ENCODE assay signal across 11 mouse cellular contexts in genomic region chr12:87418921-87419320, GRCm38 (mm10). TPM values are rescaled to one million over a fixed set of nuclear protein-coding genes. Genes with fewer than 3 reads are reported as not detected.
DNase-seq lines count a peak whose midpoint lies in the region; ATAC-seq and TF ChIP-seq lines count a peak whose summit lies in the region.
"Had no signal": no experiment of that assay in that cellular context is flagged by ENCODE, and none has a peak within 500 bp of the region (broad histone marks: within the 10 kb centered on the region; RNA-seq: fewer than 3 reads in every experiment).

No protein-coding gene starts in this region.

- no peaks in the 10 kb centered on the region for H3K9me3 ChIP-seq in hindbrain, embryonic 11.5 days (ENCODE audit: control insufficient read depth, low read length)
- no peaks in the 10 kb centered on the region for H3K9me3 ChIP-seq in heart, embryonic 11.5 days (replicated peaks; ENCODE audit: control insufficient read depth, low read length)
- no peaks in the 10 kb centered on the region for H3K9me3 ChIP-seq in liver, embryonic 11.5 days (ENCODE audit: control insufficient read depth, low read length)
- H3K9me3 ChIP-seq: limb, embryonic 13.5 days had no signal

- H3K4me3 ChIP-seq in hindbrain, embryonic 11.5 days (ENCODE audit: low read depth, low read length) = no peak overlapping the region
- H3K4me3 ChIP-seq in heart, embryonic 11.5 days (ENCODE audit: low read depth, low read length) = no peak overlapping the region
- no peak overlapping the region for H3K4me3 ChIP-seq in liver, embryonic 11.5 days (ENCODE audit: low read depth, low read length)
- H3K4me3 ChIP-seq: limb, embryonic 13.5 days had no signal

- DNase-seq in frontal cortex, postnatal 25 days (ENCODE audit: low spot score in 2 of 2) = no peak
- DNase-seq in brain, embryonic 14.5 days (ENCODE audit: low read depth) = peak; percentile 93
- DNase-seq in hindbrain, embryonic 11.5 days (ENCODE audit: low spot score) = peak; percentile 56
- DNase-seq in neural tube, embryonic 10.5 days (ENCODE audit: extremely low spot score, low spot score) = peak; percentile 28
- DNase-seq in layer of hippocampus, adult 9-11 months = no peak
- no peak for DNase-seq in liver, embryonic 11.5 days (ENCODE audit: low spot score)
- DNase-seq: B cell, adult 2 months; lung, postnatal 10 days had no signal

- no peak overlapping the region for H3K4me2 ChIP-seq in hindbrain, embryonic 11.5 days (replicated peaks; ENCODE audit: low read depth, low read length)
- no peak overlapping the region for H3K4me2 ChIP-seq in heart, embryonic 11.5 days
- H3K4me2 ChIP-seq in liver, embryonic 11.5 days = no peak overlapping the region
- H3K4me2 ChIP-seq: limb, embryonic 13.5 days had no signal

- WGBS in hindbrain, embryonic 11.5 days = 58% methylated on average over 5 of the region's 5 CpGs
- 80% methylated on average over 5 of the region's 5 CpGs for WGBS in heart, embryonic 11.5 days (ENCODE audit: insufficient replicate concordance)
- WGBS in liver, embryonic 11.5 days = 77% methylated on average over 5 of the region's 5 CpGs

- no peak for TF ChIP-seq CTCF in brain, embryonic 14.5 days (IDR thresholded peaks at IDR 0.05; ENCODE audit: borderline replicate concordance, extremely low read depth, insufficient read depth, insufficient read length)

- no peaks in the 10 kb centered on the region for H3K4me1 ChIP-seq in hindbrain, embryonic 11.5 days (replicated peaks; ENCODE audit: control insufficient read depth, insufficient read depth, low read length)
- H3K4me1 ChIP-seq in heart, embryonic 11.5 days (ENCODE audit: control insufficient read depth, insufficient read depth, low read length) = 0 out of 2 replicates have a peak, but pooled peaks cover 2% of the 10 kb centered on the region
- H3K4me1 ChIP-seq in liver, embryonic 11.5 days (replicated peaks; ENCODE audit: control insufficient read depth, insufficient read depth, low read length) = peaks cover 8% of the 10 kb centered on the region
- H3K4me1 ChIP-seq: limb, embryonic 13.5 days had no signal

- no peak for TF ChIP-seq POLR2A in brain, embryonic 14.5 days (IDR thresholded peaks at IDR 0.05; ENCODE audit: borderline replicate concordance, extremely low read depth, insufficient read depth, insufficient read length, poor library complexity, severe bottlenecking)

- no peak overlapping the region for H3K9ac ChIP-seq in hindbrain, embryonic 11.5 days (ENCODE audit: low read depth, low read length)
- no peak overlapping the region for H3K9ac ChIP-seq in heart, embryonic 11.5 days (ENCODE audit: low read depth, low read length)
- no peak overlapping the region for H3K9ac ChIP-seq in liver, embryonic 11.5 days (ENCODE audit: low read depth, low read length)
- H3K9ac ChIP-seq: limb, embryonic 13.5 days had no signal

- peak overlapping the region; percentile 54 for H3K27ac ChIP-seq in hindbrain, embryonic 11.5 days (ENCODE audit: low read depth, low read length)
- no peak overlapping the region for H3K27ac ChIP-seq in heart, embryonic 11.5 days (ENCODE audit: low read depth, low read length)
- no peak overlapping the region for H3K27ac ChIP-seq in liver, embryonic 11.5 days (ENCODE audit: low read depth, low read length)
- H3K27ac ChIP-seq: limb, embryonic 13.5 days had no signal

- ATAC-seq in frontal cortex, adult (ENCODE audit: low TSS enrichment) = peak; percentile 47; the same call in 1 of the 2 replicates
- ATAC-seq in hindbrain, embryonic 11.5 days (ENCODE audit: low FRiP score) = peak; percentile 88
- no peak for ATAC-seq in heart, embryonic 11.5 days (replicated peaks; ENCODE audit: insufficient number of reproducible peaks, low FRiP score, low TSS enrichment)
- no peak for ATAC-seq in liver, embryonic 11.5 days (replicated peaks; ENCODE audit: low FRiP score)

- no peaks in the 10 kb centered on the region for H3K27me3 ChIP-seq in hindbrain, embryonic 11.5 days (ENCODE audit: control insufficient read depth, insufficient read depth, low read length)
- H3K27me3 ChIP-seq in heart, embryonic 11.5 days (ENCODE audit: control insufficient read depth, insufficient read depth, low read length) = no peaks in the 10 kb centered on the region
- H3K27me3 ChIP-seq in liver, embryonic 11.5 days (replicated peaks; ENCODE audit: control insufficient read depth, insufficient read depth, low read length) = no peaks in the 10 kb centered on the region
- H3K27me3 ChIP-seq: limb, embryonic 13.5 days had no signal

- H3K36me3 ChIP-seq in hindbrain, embryonic 11.5 days (ENCODE audit: control insufficient read depth, insufficient read depth, low read length) = no peaks in the 10 kb centered on the region
- peaks cover 3% of the 10 kb centered on the region; the same call in 1 of the 2 replicates for H3K36me3 ChIP-seq in heart, embryonic 11.5 days (ENCODE audit: control insufficient read depth, insufficient read depth, low read length)
- peaks cover 3% of the 10 kb centered on the region; the same call in 1 of the 2 replicates for H3K36me3 ChIP-seq in liver, embryonic 11.5 days (ENCODE audit: control insufficient read depth, insufficient read depth, low read length)

RNA-seq across cellular contexts. Expression of gene Slirp, which starts 24.8 kb away (rescaled TPM):
- polyA plus RNA-seq in brain, embryonic 14.5 days (2012; rRNA removed) = 65.2 and 89.2 TPM in 2 replicates
- 277 and 302 TPM in 2 replicates for polyA plus RNA-seq in hindbrain, embryonic 11.5 days (2014; fragmentation: Nextera tagmentation; extraction: Ambion mirVana)
- polyA plus RNA-seq in heart, embryonic 11.5 days (2014; fragmentation: Nextera tagmentation; extraction: Ambion mirVana) = 256 and 291 TPM in 2 replicates
- 314 and 321 TPM in 2 replicates for polyA plus RNA-seq in liver, embryonic 11.5 days (2014; fragmentation: Nextera tagmentation; extraction: Ambion mirVana)

RNA-seq across cellular contexts. Expression of gene Alkbh1, which starts 24.9 kb away (rescaled TPM):
- 30.0 and 32.2 TPM in 2 replicates for polyA plus RNA-seq in brain, embryonic 14.5 days (2012; rRNA removed)
- 43.5 and 56.0 TPM in 2 replicates for polyA plus RNA-seq in hindbrain, embryonic 11.5 days (2014; fragmentation: Nextera tagmentation; extraction: Ambion mirVana)
- polyA plus RNA-seq in heart, embryonic 11.5 days (2014; fragmentation: Nextera tagmentation; extraction: Ambion mirVana) = 39.6 and 52.6 TPM in 2 replicates
- 56.5 and 64.9 TPM in 2 replicates for polyA plus RNA-seq in liver, embryonic 11.5 days (2014; fragmentation: Nextera tagmentation; extraction: Ambion mirVana)

RNA-seq across cellular contexts. Expression of gene Sptlc2, which starts 30.8 kb away (rescaled TPM):
- 24.6 and 31.0 TPM in 2 replicates for polyA plus RNA-seq in brain, embryonic 14.5 days (2012; rRNA removed)
- polyA plus RNA-seq in hindbrain, embryonic 11.5 days (2014; fragmentation: Nextera tagmentation; extraction: Ambion mirVana) = 62.4 and 63.7 TPM in 2 replicates
- 73.2 and 82.1 TPM in 2 replicates for polyA plus RNA-seq in heart, embryonic 11.5 days (2014; fragmentation: Nextera tagmentation; extraction: Ambion mirVana)
- polyA plus RNA-seq in liver, embryonic 11.5 days (2014; fragmentation: Nextera tagmentation; extraction: Ambion mirVana) = 56.9 and 63.2 TPM in 2 replicates

RNA-seq across cellular contexts. Expression of gene Snw1, which starts 53.2 kb away (rescaled TPM):
- polyA plus RNA-seq in brain, embryonic 14.5 days (2012; rRNA removed) = 41.8 and 45.4 TPM in 2 replicates
- 156 and 160 TPM in 2 replicates for polyA plus RNA-seq in hindbrain, embryonic 11.5 days (2014; fragmentation: Nextera tagmentation; extraction: Ambion mirVana)
- 95.7 and 95.9 TPM in 2 replicates for polyA plus RNA-seq in heart, embryonic 11.5 days (2014; fragmentation: Nextera tagmentation; extraction: Ambion mirVana)
- polyA plus RNA-seq in liver, embryonic 11.5 days (2014; fragmentation: Nextera tagmentation; extraction: Ambion mirVana) = 121 and 130 TPM in 2 replicates

Comparison
In these comparisons a context has a peak if more than half of its experiments do, and no peak if none do; other contexts are left out.
1. ATAC-seq: peak in frontal cortex, adult (single experiment) and hindbrain, embryonic 11.5 days (single experiment); none in heart, embryonic 11.5 days (single experiment) and liver, embryonic 11.5 days (single experiment).
2. DNase-seq: peak in brain, embryonic 14.5 days (single experiment), hindbrain, embryonic 11.5 days (single experiment) and neural tube, embryonic 10.5 days (single experiment); none in frontal cortex, postnatal 25 days (0 of 2), layer of hippocampus, adult 9-11 months (single experiment) and liver, embryonic 11.5 days (single experiment).